Mouse (Mus musculus) embryonic fibroblast, embryonic 13.5 days (primary cell): ENCODE results near the gene Slc34a1. TPM values are rescaled to one million over a fixed set of nuclear protein-coding genes. Genes with fewer than 3 reads are reported as not detected.

ENCODE experiments used
- H3K27ac ChIP-seq: 2 replicates; pipeline ENCODE4 v1.5.1; 2012; ENCODE audit warnings: low read length, control low read depth, inconsistent platforms; ENCODE audit not compliant: insufficient read depth
- H3K4me1 ChIP-seq: 2 replicates; pipeline ENCODE4 v1.6.1; 2011; ENCODE audit warnings: low read length; ENCODE audit not compliant: control insufficient read depth, insufficient read depth
- H3K4me3 ChIP-seq: 2 replicates; pipeline ENCODE4 v1.5.1; 2011; ENCODE audit warnings: mild to moderate bottlenecking, control low read depth, low read length; ENCODE audit not compliant: insufficient read depth
- CTCF ChIP-seq: IDR thresholded peaks from 2 replicates; pipeline ENCODE4 v1.5.1; 2011; ENCODE audit warnings: mild to moderate bottlenecking, control low read depth, low read length, moderate library complexity, borderline replicate concordance; ENCODE audit not compliant: insufficient read depth
- POLR2A ChIP-seq: IDR thresholded peaks from 2 replicates; pipeline ENCODE4 v1.6.1; 2011; ENCODE audit warnings: low read depth, mild to moderate bottlenecking, control low read depth, low read length, moderate library complexity
- polyA plus RNA-seq: library from polyadenylated mRNA; stranded (reverse); fragments of >200 nt; gene quantifications from 2 replicates; pipeline ENCODE4 v1.2.4, GENCODE M21; 2011; ENCODE audit warnings: low read depth; ENCODE audit not compliant: missing spikeins, insufficient read length

The Slc34a1 gene
- not detected in 2 replicates for polyA plus RNA-seq

DNA sequence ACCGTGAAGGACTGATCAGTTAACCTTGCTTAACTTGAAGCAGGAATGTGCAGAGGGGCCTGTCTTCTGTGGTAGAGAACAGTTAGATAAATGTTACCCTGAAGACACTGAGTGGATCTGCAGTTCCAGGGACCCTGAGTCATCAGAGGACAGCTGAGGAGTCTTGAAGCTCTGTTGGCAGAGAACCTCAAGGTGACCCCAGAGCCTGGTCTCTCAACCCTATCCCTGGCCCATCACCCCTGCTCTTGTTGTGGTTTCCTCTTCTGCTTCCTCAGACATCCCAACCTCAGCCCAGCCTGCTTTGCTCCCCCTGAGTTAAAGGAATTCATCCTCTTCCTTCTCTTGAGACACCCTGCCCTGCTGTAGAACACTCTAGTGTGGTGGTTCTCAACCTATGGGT lies at the start of gene Slc34a1:
TSS of gene Slc34a1 (plus strand) at position 100 of the 400 bp plus-strand sequence.
- H3K4me3 ChIP-seq, result no peak within 1 kb of the TSS
- TF ChIP-seq CTCF, result no peak
- TF ChIP-seq POLR2A, result no peak
- H3K27ac ChIP-seq, result no peak within 1 kb of the TSS
- no peaks in the 10 kb centered on the region for H3K4me1 ChIP-seq

DNA sequence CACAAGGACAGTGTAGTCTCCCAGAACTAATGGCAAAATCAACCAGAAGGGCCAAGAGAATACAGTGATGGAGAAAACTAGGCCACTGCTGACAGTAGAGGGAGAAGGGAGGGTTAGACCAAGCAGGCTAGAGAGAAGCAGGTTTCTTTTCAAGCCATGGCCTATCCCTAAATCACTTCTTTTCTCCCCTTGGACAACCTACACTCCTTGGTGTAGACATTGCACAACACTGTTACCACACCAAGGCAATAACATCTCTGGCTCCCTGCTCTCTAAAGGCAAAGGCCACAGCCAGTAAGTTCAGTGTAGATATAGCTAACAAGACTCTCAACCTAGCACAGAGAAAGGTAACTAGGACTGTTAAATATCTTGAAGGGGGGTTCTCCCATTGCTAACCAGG lies 36.8 kb upstream of the Slc34a1 start:
- Histone ChIP-seq H3K4me3 (peak overlapping the region; percentile 99), H3K4me1 (peaks cover 9% of the 10 kb centered on the region), H3K27ac (no peak overlapping the region)
- TF ChIP-seq POLR2A (no peak), CTCF (no peak)

DNA sequence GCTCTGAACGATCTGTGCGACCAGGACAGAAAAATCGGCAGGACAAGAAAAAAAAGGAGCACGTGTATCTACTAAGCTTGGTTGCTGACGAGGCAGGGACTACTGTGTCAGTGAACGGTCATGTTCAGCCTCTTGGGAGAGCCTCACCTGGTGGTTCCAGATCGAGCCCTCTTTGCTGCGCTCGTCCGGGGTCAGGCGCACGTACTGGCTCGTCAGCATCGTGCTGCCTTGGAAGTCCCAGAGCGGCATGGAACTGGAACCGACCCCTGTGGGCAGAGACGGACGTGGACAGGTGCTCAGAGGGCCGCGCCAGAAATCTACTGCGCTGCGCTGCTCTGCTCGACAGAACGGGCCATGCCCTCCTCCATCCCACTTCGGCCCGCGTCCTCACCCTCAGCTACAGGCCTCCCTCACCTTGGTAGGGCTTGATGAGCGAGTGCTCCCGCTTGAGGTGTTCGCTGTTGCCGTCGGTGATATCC lies 36.0 kb upstream of the Slc34a1 start:
- peaks cover 9% of the 10 kb centered on the region for H3K4me1 ChIP-seq
- no peak for TF ChIP-seq CTCF
- TF ChIP-seq POLR2A, result no peak
- H3K4me3 ChIP-seq, result peak overlapping the region; percentile 99
- peak overlapping the region; percentile 65 for H3K27ac ChIP-seq

DNA sequence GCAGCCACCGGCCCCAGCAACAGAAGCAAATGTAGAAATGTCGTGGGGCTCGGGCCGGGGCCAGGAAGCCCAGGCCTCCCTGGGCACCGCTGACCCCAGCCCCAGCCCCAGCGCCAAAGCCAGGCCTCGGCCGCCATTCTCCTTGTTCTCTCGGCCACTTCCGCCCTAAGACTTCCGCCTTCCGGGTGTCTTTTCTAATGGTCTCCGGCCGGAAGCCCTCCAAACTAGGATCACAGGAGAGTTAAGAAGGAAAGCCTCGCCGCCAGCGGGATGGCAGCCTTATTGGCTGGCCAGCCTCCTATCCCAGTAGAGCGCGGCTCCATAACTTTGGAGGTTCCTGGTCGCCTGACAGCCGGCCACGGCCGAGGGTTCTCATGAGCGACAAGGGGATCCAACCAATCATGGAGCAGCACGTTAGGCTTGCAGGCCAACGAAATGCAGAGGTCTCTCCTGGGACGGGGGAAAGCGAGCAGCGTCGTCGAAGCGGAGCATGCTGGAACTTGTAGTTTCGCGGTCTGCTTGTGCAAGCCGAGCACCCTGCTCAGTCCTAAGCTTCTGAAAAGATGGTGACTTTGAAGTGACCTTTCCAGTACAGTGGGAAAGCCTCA lies 35.4 kb upstream of the Slc34a1 start, which contains the start of gene Lman2:
TSS of gene Lman2 (minus strand) at position 331 of the 608 bp plus-strand sequence.
- peak within 1 kb of the TSS; percentile 65 for H3K27ac ChIP-seq
- TF ChIP-seq CTCF (no peak), POLR2A (peak; percentile 60)
- peaks cover 9% of the 10 kb centered on the region for H3K4me1 ChIP-seq
- H3K4me3 ChIP-seq, result peak within 1 kb of the TSS; percentile 99

DNA sequence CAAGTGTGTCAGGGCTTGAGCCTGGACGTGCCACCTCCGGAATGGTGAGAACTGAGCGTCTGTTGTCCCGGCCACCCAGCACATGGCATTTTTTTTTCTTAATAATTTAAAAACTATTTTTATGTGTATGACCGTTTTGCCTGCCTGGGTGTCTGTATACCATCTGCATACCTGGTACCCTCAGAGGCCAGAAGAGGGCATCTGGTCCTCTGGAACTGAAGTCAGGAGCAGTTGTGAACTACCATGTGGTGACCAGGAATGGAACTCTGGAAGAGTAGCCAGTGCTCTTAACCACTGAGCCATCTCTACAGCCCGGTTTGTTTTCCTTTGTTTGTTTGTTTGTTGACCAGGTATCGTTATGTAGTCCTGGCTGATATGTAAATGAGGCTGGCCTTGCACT lies 29.6 kb upstream of the Slc34a1 start:
- no peak overlapping the region for H3K4me3 ChIP-seq
- TF ChIP-seq POLR2A, result no peak
- no peaks in the 10 kb centered on the region for H3K4me1 ChIP-seq
- no peak overlapping the region for H3K27ac ChIP-seq

DNA sequence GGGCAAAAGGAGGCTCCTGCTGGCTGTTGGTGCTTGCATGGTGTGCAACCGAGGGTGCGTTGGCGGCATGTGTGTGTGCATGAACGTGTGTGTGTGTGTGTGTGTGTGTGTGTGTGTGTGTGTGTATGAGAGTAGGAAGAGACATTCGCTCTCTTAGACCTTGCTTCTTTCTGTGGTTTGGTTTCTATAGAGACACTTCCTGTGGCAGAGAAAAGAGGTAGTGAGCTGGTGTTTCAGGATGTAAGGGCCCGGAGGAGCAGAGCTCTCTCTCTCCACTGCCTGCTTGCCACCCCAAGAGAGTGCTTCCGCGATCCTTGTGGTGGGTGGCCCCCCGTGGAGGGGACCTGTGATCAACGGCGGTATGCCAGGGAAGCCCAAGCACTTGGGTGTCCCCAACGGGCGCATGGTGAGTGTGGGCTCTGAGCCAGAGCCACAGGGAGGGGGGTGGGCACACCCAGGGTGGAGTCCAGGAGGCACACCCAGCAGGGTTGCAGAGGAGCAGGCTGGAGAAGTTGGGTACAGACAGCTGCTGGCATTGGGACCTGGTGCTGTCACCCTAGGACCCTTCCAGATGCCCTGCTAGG lies 28.4 kb upstream of the Slc34a1 start, which contains the start of gene Rgs14:
TSS of gene Rgs14 (plus strand) at position 202 of the 584 bp plus-strand sequence.
- no peak for TF ChIP-seq CTCF
- no peak for TF ChIP-seq POLR2A
- H3K27ac ChIP-seq, result no peak within 1 kb of the TSS
- H3K4me3 ChIP-seq, result no peak within 1 kb of the TSS
- H3K4me1 ChIP-seq, result no peaks in the 10 kb centered on the region

DNA sequence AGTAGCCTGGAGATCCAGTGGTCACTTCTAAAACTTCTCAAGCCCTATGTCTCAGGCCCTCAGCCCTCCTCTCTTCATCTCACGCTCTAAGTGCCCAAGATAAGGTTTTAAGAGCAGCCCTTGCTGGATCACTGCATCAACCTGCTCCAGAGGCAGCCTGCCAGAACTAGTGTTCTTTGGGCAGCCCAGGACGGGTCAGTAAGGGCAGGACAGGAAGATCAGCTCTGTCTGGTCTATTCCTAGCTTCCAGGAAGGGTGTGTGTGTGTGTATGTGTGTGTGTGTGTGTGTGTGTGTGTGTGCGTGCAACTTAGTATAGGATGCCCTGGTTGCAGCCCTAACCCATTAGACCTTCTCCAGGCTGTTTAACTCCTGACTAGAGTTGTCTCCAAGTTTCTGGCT lies 27.8 kb upstream of the Slc34a1 start:
- Histone ChIP-seq H3K27ac (no peak overlapping the region), H3K4me3 (no peak overlapping the region), H3K4me1 (no peaks in the 10 kb centered on the region)
- no peak for TF ChIP-seq CTCF

DNA sequence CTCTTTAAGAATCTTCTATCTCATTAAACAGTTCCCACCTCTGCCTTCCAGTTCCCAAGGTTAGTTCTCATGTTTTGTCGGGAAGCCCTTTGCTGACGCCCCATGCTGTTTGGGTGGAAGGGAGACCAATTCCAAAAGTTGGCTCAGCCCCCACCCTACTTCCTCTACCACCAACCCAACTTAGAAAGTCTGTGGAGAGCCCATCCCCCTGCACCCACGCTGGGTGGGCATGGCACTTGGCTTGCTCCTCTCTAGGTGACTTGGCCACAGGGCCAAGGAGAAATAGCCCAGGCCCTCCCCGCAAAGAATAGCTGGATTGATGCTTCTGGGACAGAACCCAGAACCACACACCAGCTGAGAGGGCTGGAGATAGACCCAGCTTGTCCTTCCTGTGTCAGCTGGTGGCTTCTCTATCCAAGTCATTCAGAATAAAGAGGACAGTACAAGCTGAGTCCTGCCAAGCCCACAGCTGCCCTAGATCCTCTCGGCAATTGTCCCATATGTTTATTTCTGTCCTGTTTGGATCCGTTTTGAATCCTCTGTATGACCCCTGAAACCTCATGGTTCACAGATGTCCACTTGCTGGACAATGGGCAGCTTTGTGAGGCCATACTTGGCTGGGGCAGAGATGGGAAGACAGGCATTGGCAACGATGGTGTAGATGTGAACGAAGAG lies 26.8 kb upstream of the Slc34a1 start:
- TF ChIP-seq POLR2A, result no peak
- TF ChIP-seq CTCF, result no peak
- Histone ChIP-seq H3K27ac (no peak overlapping the region), H3K4me1 (no peaks in the 10 kb centered on the region), H3K4me3 (no peak overlapping the region)

DNA sequence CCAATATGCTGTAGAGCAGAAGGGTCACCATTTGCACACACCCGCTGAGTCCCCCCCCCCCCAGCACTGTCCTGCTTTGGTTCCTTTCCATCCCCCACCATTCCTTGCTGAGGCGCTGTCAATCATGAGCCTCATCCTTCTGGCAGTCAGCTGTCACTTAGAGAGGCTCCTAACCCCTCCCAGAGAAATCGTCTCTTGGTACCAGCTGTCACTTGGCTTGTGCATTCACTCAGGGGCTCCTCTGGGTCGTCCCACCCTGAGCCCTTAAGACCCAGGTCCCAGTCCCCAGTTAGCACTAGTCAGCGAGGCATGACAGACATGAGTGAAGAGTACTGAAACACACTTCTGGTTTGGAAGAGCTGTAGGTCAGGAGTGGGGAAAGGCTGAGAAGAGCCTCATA lies 26.2 kb upstream of the Slc34a1 start:
- Histone ChIP-seq H3K4me1 (no peaks in the 10 kb centered on the region), H3K27ac (no peak overlapping the region), H3K4me3 (no peak overlapping the region)
- TF ChIP-seq CTCF (no peak), POLR2A (no peak)

DNA sequence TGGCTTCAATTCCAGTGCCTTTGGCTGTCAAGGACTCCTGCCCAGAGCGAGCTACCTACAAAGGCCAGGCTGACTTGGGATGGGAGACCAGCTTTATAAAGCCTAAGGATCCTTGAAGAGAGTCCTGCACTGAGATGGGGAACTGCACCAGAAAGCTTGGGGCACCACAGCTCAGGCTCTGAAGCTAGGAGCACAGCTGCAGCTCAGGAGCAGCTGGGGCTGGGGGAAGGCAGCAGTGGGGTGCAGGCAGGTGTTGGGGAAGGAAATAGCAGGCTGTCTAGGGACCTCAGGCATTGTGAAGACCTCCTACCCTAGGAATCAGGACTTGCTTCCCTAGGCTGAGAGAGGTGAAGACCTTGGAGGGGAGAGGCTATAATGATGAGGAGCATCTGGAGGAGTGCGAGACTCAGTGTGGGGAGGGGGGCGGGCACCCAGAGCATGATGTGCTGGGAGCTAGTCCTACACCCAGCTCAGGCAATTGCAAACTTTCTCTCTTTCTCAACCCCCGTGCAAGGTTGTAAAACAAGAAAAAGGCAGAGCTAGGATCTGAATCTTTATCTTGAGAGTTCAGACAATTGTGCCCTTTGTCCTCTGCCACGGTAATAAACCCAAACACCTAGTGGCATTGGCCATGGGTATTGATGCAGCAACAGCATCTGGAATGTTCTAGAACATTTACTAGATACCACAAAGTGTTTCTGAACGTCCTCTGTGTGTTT lies 23.6 kb upstream of the Slc34a1 start:
- TF ChIP-seq CTCF (no peak), POLR2A (no peak)
- no peak overlapping the region for H3K4me3 ChIP-seq
- no peaks in the 10 kb centered on the region for H3K4me1 ChIP-seq
- H3K27ac ChIP-seq, result no peak overlapping the region
